Mouse (Mus musculus) MEL (cell line): Measurements from ENCODE around the gene Cela3b.

ENCODE experiments used
- BHLHE40 ChIP-seq: IDR thresholded peaks from 2 replicates; pipeline ENCODE4 v1.6.1; 2012; ENCODE audit warnings: low read depth, mild to moderate bottlenecking, inconsistent platforms, low read length, improper control_type of control experiment, borderline replicate concordance
- EP300 ChIP-seq, 2 experiments: IDR thresholded peaks; 2 replicates each; pipeline ENCODE4 v1.6.1; 2011; ENCODE audit warnings: improper control_type of control experiment in 2 of 2, low read length in 2 of 2, low read depth in 1 of 2, mild to moderate bottlenecking in 1 of 2
- ETS1 ChIP-seq: IDR thresholded peaks from 2 replicates; pipeline ENCODE4 v1.6.1; 2012; ENCODE audit warnings: low read depth, mild to moderate bottlenecking, inconsistent platforms, low read length, improper control_type of control experiment, moderate library complexity
- GATA1 ChIP-seq: IDR thresholded peaks from 2 replicates; pipeline ENCODE4 v1.6.1; 2011; ENCODE audit warnings: low read depth, low read length, improper control_type of control experiment
- MAZ ChIP-seq: IDR thresholded peaks from 2 replicates; pipeline ENCODE4 v1.6.1; 2012; ENCODE audit warnings: low read depth, mild to moderate bottlenecking, inconsistent platforms, low read length, improper control_type of control experiment
- POLR2A ChIP-seq, 2 experiments: IDR thresholded peaks; 2 replicates each; pipeline ENCODE4 v1.6.1; 2011 to 2012; ENCODE audit warnings: low read length in 2 of 2, mild to moderate bottlenecking in 2 of 2, control low read depth in 1 of 2, improper control_type of control experiment in 1 of 2, low read depth in 1 of 2, moderate library complexity in 1 of 2; ENCODE audit not compliant: control insufficient read depth in 1 of 2, insufficient read depth in 1 of 2, poor library complexity in 1 of 2
- SMC3 ChIP-seq: IDR thresholded peaks from 2 replicates; pipeline ENCODE4 v1.6.1; 2011; ENCODE audit warnings: low read depth, low read length, improper control_type of control experiment
- USF1 ChIP-seq: IDR thresholded peaks from 2 replicates; pipeline ENCODE4 v1.6.1; 2014; ENCODE audit warnings: low read depth, mild to moderate bottlenecking, inconsistent platforms, low read length, improper control_type of control experiment, moderate library complexity
- USF2 ChIP-seq, 2 experiments: IDR thresholded peaks; 2 replicates each; pipeline ENCODE4 v1.6.1; 2011 to 2012; ENCODE audit warnings: improper control_type of control experiment in 2 of 2, low read length in 2 of 2, borderline replicate concordance in 1 of 2, inconsistent platforms in 1 of 2, low read depth in 1 of 2, mild to moderate bottlenecking in 1 of 2; ENCODE audit not compliant: insufficient read depth in 1 of 2
- ZKSCAN1 ChIP-seq: IDR thresholded peaks from 2 replicates; pipeline ENCODE4 v1.6.1; 2012; ENCODE audit warnings: low read depth, mild to moderate bottlenecking, inconsistent platforms, low read length, improper control_type of control experiment, moderate library complexity

- TF ChIP-seq ETS1 (no peak), POLR2A (IDR thresholded peaks at IDR 0.05; ENCODE audit: control insufficient read depth in 1 of 2, insufficient read depth in 1 of 2, low read depth in 1 of 2, low read length in 2 of 2, poor library complexity in 1 of 2) (no peak), EP300 (IDR thresholded peaks at IDR 0.05; ENCODE audit: low read depth in 1 of 2, low read length in 2 of 2) (no peak), GATA1 (no peak), SMC3 (no peak), ZKSCAN1 (no peak), BHLHE40 (no peak), USF2 (IDR thresholded peaks at IDR 0.05; ENCODE audit: borderline replicate concordance in 1 of 2, insufficient read depth in 1 of 2, low read depth in 1 of 2, low read length in 2 of 2) (no peak), USF1 (no peak), MAZ (no peak)
These were observed 52.6 kb downstream of the Cela3b start for GRCm38 (mm10) chr4:137377526-137378304.
